Mouse (Mus musculus) midbrain, postnatal 0 days (tissue): ENCODE data around the gene Ly6f. TPM values are rescaled to one million over a fixed set of nuclear protein-coding genes. Genes with fewer than 3 reads are reported as not detected.

Experiments
- ATAC-seq: fragments of 200-750 bp; cut with Nextera tagmentation; 2 replicates; pipeline ENCODE4 v1.8.0; 2017; ENCODE audit warnings: moderate number of reproducible peaks, mild to moderate bottlenecking, moderate TSS enrichment, moderate library complexity; ENCODE audit not compliant: low FRiP score
- DNase-seq: peaks from one replicate; pipeline ENCODE4 v3.0.0-alpha.2; 2015; ENCODE audit warnings: low spot score
- H3K27ac ChIP-seq: fragments of 300-500 bp; sonication (generic); 2 replicates; pipeline ENCODE4 v1.5.1; 2014; ENCODE audit warnings: low read depth, mild to moderate bottlenecking, low read length, mixed read lengths
- H3K27me3 ChIP-seq: fragments of 300-500 bp; sonication (generic); 2 replicates; pipeline ENCODE4 v1.6.1; 2014; ENCODE audit warnings: low read length, control low read depth, mixed read lengths; ENCODE audit not compliant: insufficient read depth
- H3K36me3 ChIP-seq: fragments of 300-500 bp; sonication (generic); 2 replicates; pipeline ENCODE4 v1.6.1; 2014; ENCODE audit warnings: low read length, control low read depth, mixed read lengths; ENCODE audit not compliant: insufficient read depth
- H3K4me1 ChIP-seq: fragments of 300-500 bp; sonication (generic); 2 replicates; pipeline ENCODE4 v1.6.1; 2014; ENCODE audit warnings: mild to moderate bottlenecking, control low read depth, antibody characterized with exemption, low read length, mixed read lengths; ENCODE audit not compliant: insufficient read depth
- H3K4me2 ChIP-seq: fragments of 300-500 bp; sonication (generic); 2 replicates; pipeline ENCODE4 v1.6.1; 2014; ENCODE audit warnings: low read depth, mild to moderate bottlenecking, low read length, mixed read lengths; ENCODE audit not compliant: poor library complexity, severe bottlenecking
- H3K4me3 ChIP-seq: fragments of 300-500 bp; sonication (generic); 2 replicates; pipeline ENCODE4 v1.5.1; 2014; ENCODE audit warnings: low read depth, mild to moderate bottlenecking, low read length, moderate library complexity
- H3K9ac ChIP-seq: fragments of 300-500 bp; sonication (generic); replicated peaks from 2 replicates; pipeline ENCODE4 v1.6.1; 2014; ENCODE audit warnings: mild to moderate bottlenecking, low read length, moderate library complexity, mixed read lengths; ENCODE audit not compliant: poor library complexity, severe bottlenecking
- H3K9me3 ChIP-seq: fragments of 300-500 bp; sonication (generic); 2 replicates; pipeline ENCODE4 v1.6.1; 2016; ENCODE audit warnings: low read length, control low read depth
- CTCF ChIP-seq: IDR thresholded peaks from 2 replicates; pipeline ENCODE4 v1.5.1; 2016; ENCODE audit warnings: antibody characterized with exemption, mild to moderate bottlenecking
- WGBS: fragments of 180-500 bp; shearing (Covaris S2); extraction: QIAGEN DNeasy Blood & Tissue Kit; methylation state at CpG from one replicate; pipeline ENCODE4 v1.1.7; 2014; 5-methylcytosine and 5-hydroxymethylcytosine counted together
- polyA plus RNA-seq: library from polyadenylated mRNA; unstranded; fragments of >200 nt; fragmentation: Nextera tagmentation; extraction: Ambion mirVana; gene quantifications from 2 replicates; pipeline ENCODE4 v1.2.1, GENCODE M21; 2015
- total RNA-seq: library from RNA; depleted of rRNA; stranded (reverse); fragments of >200 nt; gene quantifications from 2 replicates; pipeline ENCODE4 v1.2.3, GENCODE M21; 2014; rRNA removed

Gene Ly6f
- not detected in 2 replicates for total RNA-seq
- not detected in 2 replicates for polyA plus RNA-seq

DNA sequence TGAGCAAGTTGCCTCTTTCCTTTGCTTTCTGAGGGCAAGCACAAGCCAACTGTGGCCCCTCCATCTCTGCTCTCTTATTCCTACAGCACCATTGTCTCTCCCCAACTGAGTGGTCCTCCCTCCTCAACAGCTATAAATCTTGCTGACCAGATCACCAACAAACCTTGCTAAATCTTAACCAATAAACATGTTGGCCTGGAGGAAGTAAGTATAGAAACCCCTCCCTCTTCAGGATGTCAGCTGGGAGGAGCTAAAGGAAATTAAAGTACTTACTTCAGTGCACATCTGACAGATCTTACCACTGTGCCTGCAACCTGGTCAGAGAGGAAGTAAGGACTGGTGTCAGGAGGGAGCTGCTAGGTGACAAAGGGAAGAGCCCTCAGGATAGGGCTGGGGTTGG, at the start of gene Ly6f:
Gene Ly6f (plus strand): TSS at position 301 of the 400 bp plus-strand sequence.
- Histone ChIP-seq H3K27me3 (no peaks in the 10 kb centered on the region), H3K4me2 (no peak within 1 kb of the TSS), H3K4me1 (no peaks in the 10 kb centered on the region), H3K36me3 (no peaks in the 10 kb centered on the region), H3K4me3 (no peak within 1 kb of the TSS), H3K9ac (no peak within 1 kb of the TSS), H3K27ac (no peak within 1 kb of the TSS), H3K9me3 (no peaks in the 10 kb centered on the region)
- TF ChIP-seq CTCF: no peak
- no peak for ATAC-seq
- no peak for DNase-seq

DNA sequence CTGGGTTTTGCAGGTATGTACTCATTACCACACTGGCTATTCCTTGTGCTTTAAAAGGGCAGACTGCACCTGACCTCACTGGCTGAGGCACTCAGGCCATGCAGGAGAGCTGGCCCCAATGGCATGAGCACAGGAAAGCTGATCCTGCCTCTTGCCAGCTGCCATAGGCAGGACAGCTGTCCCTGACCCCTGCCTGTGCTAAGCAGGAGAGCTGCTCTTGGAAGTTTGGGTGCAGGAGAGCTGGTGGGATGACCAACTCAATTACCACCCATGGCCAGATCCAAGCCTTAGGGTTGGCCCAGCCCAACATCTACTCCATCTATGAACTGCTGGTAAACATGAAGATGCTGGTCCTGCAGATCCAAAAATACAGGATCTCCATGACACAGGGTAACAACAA, 46.3 kb upstream of the Ly6f start:
- no peak overlapping the region for H3K4me3 ChIP-seq
- no peak overlapping the region for H3K27ac ChIP-seq
- ATAC-seq: no peak
- H3K36me3 ChIP-seq: no peaks in the 10 kb centered on the region
- no peaks in the 10 kb centered on the region for H3K4me1 ChIP-seq
- H3K9me3 ChIP-seq: no peaks in the 10 kb centered on the region
- no peak for TF ChIP-seq CTCF
- H3K9ac ChIP-seq: no peak overlapping the region
- DNase-seq: no peak
- H3K4me2 ChIP-seq: no peak overlapping the region
- no peaks in the 10 kb centered on the region for H3K27me3 ChIP-seq

- H3K9ac ChIP-seq: no peak overlapping the region
- no peaks in the 10 kb centered on the region for H3K36me3 ChIP-seq
- DNase-seq: no peak
- 79% methylated on average over 3 of the region's 3 CpGs for WGBS
- no peak overlapping the region for H3K4me2 ChIP-seq
- no peaks in the 10 kb centered on the region for H3K9me3 ChIP-seq
- ATAC-seq: no peak
- H3K4me1 ChIP-seq: no peaks in the 10 kb centered on the region
- no peak overlapping the region for H3K27ac ChIP-seq
- no peaks in the 10 kb centered on the region for H3K27me3 ChIP-seq
- no peak overlapping the region for H3K4me3 ChIP-seq
- no peak for TF ChIP-seq CTCF
These were observed 30.4 kb upstream of the Ly6f start for GRCm38 (mm10) chr15:75237736-75238288.

DNA sequence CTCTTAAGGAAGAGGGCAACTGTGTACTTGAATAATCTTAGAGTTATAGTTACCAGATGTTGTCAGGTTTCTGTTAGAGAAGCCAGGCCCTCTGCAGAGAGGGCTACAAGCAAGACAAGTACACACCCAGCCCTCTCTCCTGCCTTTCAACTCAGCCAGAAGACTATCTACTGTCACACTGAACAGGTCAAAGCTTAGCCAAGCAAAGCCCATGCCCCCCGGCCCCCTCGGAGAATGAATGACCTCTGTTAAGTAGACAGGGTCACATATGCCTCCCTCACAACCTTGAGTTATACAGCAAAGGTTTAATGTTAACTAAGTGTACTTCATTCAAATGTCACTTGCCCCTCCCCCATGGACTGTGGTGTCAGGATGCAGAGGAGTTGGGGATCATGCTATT, 27.7 kb upstream of the Ly6f start:
- 74% methylated on average over 2 of the region's 2 CpGs for WGBS
- no peak for ATAC-seq
- H3K27ac ChIP-seq: no peak overlapping the region
- H3K4me1 ChIP-seq: no peaks in the 10 kb centered on the region
- no peak for TF ChIP-seq CTCF
- no peak for DNase-seq
- H3K9ac ChIP-seq: no peak overlapping the region
- H3K4me3 ChIP-seq: no peak overlapping the region
- no peaks in the 10 kb centered on the region for H3K36me3 ChIP-seq
- H3K9me3 ChIP-seq: no peaks in the 10 kb centered on the region
- H3K4me2 ChIP-seq: no peak overlapping the region
- H3K27me3 ChIP-seq: no peaks in the 10 kb centered on the region

GRCm38 (mm10) chr15:75242756-75243640, 25.2 kb upstream of the Ly6f start:
- Histone ChIP-seq H3K9ac (no peak overlapping the region), H3K27ac (no peak overlapping the region), H3K36me3 (no peaks in the 10 kb centered on the region), H3K4me3 (no peak overlapping the region), H3K27me3 (no peaks in the 10 kb centered on the region), H3K4me2 (no peak overlapping the region), H3K9me3 (no peaks in the 10 kb centered on the region), H3K4me1 (no peaks in the 10 kb centered on the region)
- DNase-seq: no peak
- WGBS: 79% methylated on average over 3 of the region's 3 CpGs
- TF ChIP-seq CTCF: no peak
- ATAC-seq: no peak

DNA sequence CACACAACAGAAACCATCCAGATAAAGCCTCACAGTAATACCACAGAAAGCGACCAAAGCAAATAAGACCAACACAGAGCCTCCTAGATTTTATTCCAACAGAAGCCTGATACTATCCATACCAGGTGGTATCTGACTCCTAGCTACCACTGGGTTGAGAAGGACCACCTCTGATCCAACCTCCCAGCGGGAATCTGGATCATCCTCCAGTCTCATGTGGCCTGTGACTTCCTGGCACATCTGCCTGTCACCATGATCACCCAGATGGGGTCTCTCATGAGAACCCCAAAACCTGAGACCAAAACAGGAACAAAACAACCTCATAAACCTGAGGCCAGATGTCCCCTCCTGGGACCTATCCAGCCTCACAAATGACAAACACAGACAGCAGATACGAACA, 13.6 kb upstream of the Ly6f start:
- Histone ChIP-seq H3K4me1 (no peaks in the 10 kb centered on the region), H3K27me3 (no peaks in the 10 kb centered on the region), H3K4me2 (no peak overlapping the region), H3K36me3 (no peaks in the 10 kb centered on the region), H3K4me3 (no peak overlapping the region), H3K9ac (no peak overlapping the region), H3K9me3 (no peaks in the 10 kb centered on the region), H3K27ac (no peak overlapping the region)
- 87% methylated on average over 3 of the region's 3 CpGs for WGBS
- ATAC-seq: no peak
- no peak for TF ChIP-seq CTCF
- DNase-seq: no peak
